Mouse (Mus musculus) neutrophil, adult 83 days (primary cell): ENCODE results near the gene Olfr1427. TPM values are rescaled to one million over a fixed set of nuclear protein-coding genes. Genes with fewer than 3 reads are reported as not detected.

Experiments used
- total RNA-seq, 2 experiments: library from RNA; stranded (reverse); gene quantifications; one replicate each; pipeline ENCODE4 v1.2.4; 2023

The Olfr1427 gene
- total RNA-seq: not detected

DNA sequence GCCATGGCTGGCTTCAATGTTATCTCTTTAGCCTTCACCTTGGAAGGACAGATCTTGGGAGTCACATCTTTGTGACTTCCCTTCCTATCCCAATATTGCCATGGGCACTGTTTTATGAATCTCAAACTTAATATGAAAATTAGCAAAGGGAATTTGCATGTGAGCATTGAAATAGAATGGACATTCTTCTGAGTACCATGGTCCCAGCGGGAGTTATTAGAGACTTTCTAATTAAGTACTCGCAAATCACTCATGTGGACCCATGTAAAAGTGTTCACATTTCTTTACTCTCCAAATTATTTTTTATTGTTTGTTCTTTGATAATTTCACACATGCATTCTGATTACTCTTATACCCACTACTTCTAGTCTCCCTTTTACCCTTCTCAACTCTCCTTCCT lies at the start of gene Olfr1427:
TSS of gene Olfr1427 (minus strand) at position 101 of the 400 bp plus-strand sequence.

GRCm38 (mm10) chr19:12123103-12123502 lies 20.0 kb upstream of the Olfr1427 start, which contains the start of gene Olfr76:
Gene Olfr76 (minus strand): TSS chr19:12123203.

DNA sequence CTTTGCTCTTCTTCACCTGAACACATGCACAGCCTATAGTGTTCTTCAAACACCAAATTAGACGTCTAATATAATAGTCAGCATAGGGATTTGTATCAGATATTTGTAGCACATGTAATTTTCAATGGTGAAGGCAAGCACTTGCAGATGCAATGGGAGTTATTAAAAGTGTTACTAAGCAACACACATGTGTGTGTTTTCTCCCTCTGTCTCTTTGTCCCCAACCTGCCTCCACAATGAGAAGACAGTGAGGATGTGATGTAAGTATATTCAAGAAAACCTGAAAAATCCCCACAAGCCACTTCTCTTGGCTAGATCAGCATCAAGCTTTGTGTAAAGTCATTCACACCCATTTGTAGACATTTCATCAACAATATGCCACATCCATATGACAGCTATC lies 12.7 kb upstream of the Olfr1427 start, which contains the start of gene Olfr1428:
TSS of gene Olfr1428 (minus strand) at position 101 of the 400 bp plus-strand sequence.

GRCm38 (mm10) chr19:12091913-12092312 lies 11.2 kb downstream of the Olfr1427 start, which contains the start of gene Olfr1426:
Gene Olfr1426 (minus strand): TSS chr19:12092013.

DNA sequence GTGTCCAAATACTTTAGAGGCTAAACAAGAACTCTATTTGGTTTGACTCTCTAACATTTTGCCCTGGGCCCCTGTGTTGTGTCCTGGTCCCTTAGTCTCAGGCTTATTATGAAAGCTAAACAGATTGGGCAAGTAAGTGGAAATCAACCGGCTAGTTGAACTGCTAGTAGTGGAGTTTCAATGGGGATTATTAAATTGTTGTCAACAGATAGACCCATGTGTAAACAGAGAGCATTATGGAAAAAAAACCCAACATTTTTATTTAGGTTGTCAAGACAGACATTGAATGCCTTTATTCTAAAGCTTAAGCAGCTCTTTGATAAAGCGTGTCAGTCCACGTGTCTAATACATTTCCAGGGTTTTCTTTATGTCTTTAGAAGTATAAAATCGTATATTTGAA lies 25.5 kb downstream of the Olfr1427 start, which contains the start of gene Olfr1425:
TSS of gene Olfr1425 (minus strand) at position 101 of the 400 bp plus-strand sequence.

DNA sequence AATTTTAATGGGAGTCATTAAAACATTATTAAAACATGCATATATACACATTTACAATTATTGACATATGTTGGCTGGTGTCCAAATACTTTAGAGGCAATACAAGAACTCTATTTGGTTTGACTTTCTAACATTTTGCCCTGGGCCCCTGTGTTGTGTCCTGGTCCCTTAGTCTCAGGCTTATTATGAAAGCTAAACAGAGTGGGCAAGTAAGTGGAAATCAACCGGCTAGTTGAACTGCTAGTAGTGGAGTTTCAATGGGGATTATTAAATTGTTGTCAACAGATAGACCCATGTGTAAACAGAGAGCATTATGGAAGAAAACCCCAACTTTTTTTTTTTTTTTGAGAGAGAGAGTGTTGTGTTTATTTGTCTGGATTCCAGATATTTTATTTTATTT lies 40.6 kb downstream of the Olfr1427 start, which contains the start of gene Olfr1424:
TSS of gene Olfr1424 (minus strand) at position 101 of the 400 bp plus-strand sequence.

Other genes starting within 250 kb of the Olfr1427 start
- gene Olfr1418, start 242.3 kb downstream of the Olfr1427 start, total RNA-seq: not detected
- not detected for gene Olfr1419, start 228.2 kb downstream of the Olfr1427 start, total RNA-seq
- not detected for gene Olfr1420, start 216.8 kb downstream of the Olfr1427 start, total RNA-seq
- 10 to 100 TPM; 29.7 to 36.8 TPM for gene Patl1, start 190.9 kb downstream of the Olfr1427 start, total RNA-seq
- 10 to 100 TPM; 44.2 to 44.7 TPM for gene Osbp, start 137.4 kb downstream of the Olfr1427 start, total RNA-seq
- not detected for gene Olfr1423, start 62.0 kb downstream of the Olfr1427 start, total RNA-seq
- gene Olfr1424, start 40.7 kb downstream of the Olfr1427 start, total RNA-seq: not detected
- gene Olfr1425, start 25.6 kb downstream of the Olfr1427 start, total RNA-seq: not detected
- gene Olfr1426, start 11.3 kb downstream of the Olfr1427 start, total RNA-seq: not detected
- not detected for gene Olfr1428, start 12.6 kb upstream of the Olfr1427 start, total RNA-seq
- gene Olfr76, start 19.9 kb upstream of the Olfr1427 start, total RNA-seq: not detected
- gene Olfr1555-ps1, start 66.8 kb upstream of the Olfr1427 start, total RNA-seq: not detected
- gene Olfr1431, start 97.3 kb upstream of the Olfr1427 start, total RNA-seq: not detected
- not detected for gene Olfr1432, start 129.3 kb upstream of the Olfr1427 start, total RNA-seq
- gene Olfr262, start 138.3 kb upstream of the Olfr1427 start, total RNA-seq: not detected
- not detected for gene Olfr235, start 157.7 kb upstream of the Olfr1427 start, total RNA-seq
- not detected for gene Olfr1434, start 176.5 kb upstream of the Olfr1427 start, total RNA-seq
- not detected for gene Olfr1436, start 195.8 kb upstream of the Olfr1427 start, total RNA-seq
- not detected for gene Olfr1437, start 221.8 kb upstream of the Olfr1427 start, total RNA-seq
- gene Olfr1438-ps1, start 232.6 kb upstream of the Olfr1427 start, total RNA-seq: not detected